Mouse (Mus musculus): ENCODE data around the gene Hspe1.

DNA sequence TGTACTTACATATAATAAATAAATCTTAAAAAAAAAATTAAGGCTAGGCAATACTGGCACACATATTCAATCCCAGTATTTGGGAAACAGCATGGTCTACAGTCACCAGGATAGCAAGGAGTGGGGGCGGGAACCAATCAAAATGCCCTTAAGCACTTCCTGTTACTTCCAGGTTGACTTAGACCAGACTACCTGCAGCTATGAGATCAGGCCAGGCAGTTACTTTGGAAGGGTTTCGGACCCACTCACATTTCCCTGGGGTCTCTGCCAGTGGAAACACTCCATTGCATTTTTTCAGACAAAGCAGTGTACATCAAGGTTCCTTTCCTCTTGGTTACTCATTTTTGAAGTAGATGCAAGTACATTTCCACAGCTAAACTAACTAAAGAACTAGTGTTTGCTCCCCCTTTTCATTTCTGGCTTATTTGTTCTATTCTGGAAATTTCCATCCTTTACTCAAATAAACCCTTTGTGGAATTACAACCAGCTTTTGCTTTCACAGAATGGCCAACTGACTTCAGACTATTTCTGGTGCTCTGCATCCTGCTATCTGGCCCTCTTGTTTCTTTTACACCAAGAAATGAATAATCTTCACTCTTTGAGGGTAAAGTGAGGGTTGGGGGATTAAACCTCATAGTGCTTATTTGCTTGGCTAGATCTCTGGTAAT, 10.9 kb upstream of the Hspe1 start:
- TF ChIP-seq POLR2A (IDR thresholded peaks at IDR 0.05; ENCODE audit: insufficient read length, low read depth): no peak
- no peak for TF ChIP-seq MAX (IDR thresholded peaks at IDR 0.05; ENCODE audit: low read depth)
- peak; percentile 74 for TF ChIP-seq POLR2AphosphoS2 (IDR thresholded peaks at IDR 0.05; ENCODE audit: insufficient read length, low read depth)
- TF ChIP-seq MYOG (IDR thresholded peaks at IDR 0.05; ENCODE audit: control insufficient read depth in 1 of 3, insufficient read depth in 1 of 3, insufficient read length in 2 of 3, low read depth in 2 of 3): no peak
- no peak for TF ChIP-seq USF1 (IDR thresholded peaks at IDR 0.05; ENCODE audit: low read depth)
- no peak for TF ChIP-seq MYOD1 (IDR thresholded peaks at IDR 0.05; ENCODE audit: control insufficient read depth in 1 of 3, insufficient read length in 2 of 3, low read depth in 2 of 3)
- TF ChIP-seq TCF3 (IDR thresholded peaks at IDR 0.05; ENCODE audit: insufficient read length, low read depth): no peak
- TF ChIP-seq SRF (IDR thresholded peaks at IDR 0.05; ENCODE audit: control insufficient read depth, insufficient read length, low read depth): no peak
- no peak for TF ChIP-seq E2F4 (IDR thresholded peaks at IDR 0.05; ENCODE audit: insufficient read depth)
- TF ChIP-seq TCF12 (IDR thresholded peaks at IDR 0.05; ENCODE audit: insufficient read depth, poor library complexity, severe bottlenecking): no peak
